Mouse (Mus musculus) layer of hippocampus, adult 18-20 months (tissue): ENCODE measurements at regions not wholly inside any gene's neighbourhood (a gene's known extent, or its start where the extent isn't known, plus 50 kb on each side); places are given as distances from the start of the nearest gene placed in this dataset.

Experiments
- DNase-seq, 2 experiments: peaks; one replicate each; pipeline ENCODE4 v3.0.0; 2022; ENCODE audit warnings: low spot score in 2 of 2

DNA sequence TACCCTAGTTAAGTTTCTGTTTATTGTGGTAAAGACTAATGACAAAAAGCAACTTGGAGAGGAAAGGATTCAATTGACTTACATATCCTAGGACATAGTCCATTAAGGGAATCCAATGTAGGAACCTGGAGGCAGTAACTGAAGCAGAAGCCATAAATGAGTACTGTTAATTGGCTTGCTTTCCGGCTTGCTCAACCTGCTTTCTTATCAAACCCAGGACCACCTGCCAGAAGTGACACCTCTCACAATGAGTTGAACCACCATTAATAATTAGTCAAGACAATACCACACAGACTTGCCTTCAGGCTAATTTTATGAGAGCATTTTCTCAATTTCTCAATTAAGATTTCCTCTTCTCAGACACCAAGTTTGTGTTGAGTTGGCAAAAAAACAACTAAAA lies 148.8 kb downstream of the Ccser2 start:
- DNase-seq: no peak

DNA sequence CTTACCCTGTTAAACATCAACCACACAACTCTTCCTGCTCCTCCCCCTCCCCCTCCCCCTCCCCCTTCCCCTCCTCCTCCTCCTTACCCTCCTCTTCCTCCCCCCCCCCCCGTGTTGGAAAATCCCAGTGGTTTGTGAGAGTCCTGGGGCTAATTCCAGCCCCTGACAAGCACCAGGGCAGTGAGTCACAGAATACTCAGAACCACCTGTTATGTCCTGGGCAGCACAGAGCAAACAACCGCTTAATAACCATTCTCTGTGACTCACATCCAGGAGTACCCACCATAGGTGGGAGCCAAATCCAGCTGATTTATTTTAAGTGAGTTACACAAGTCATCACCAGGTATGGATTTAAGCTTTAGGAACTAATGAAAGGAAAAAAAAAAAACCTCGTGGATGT lies 166.2 kb downstream of the Ccser2 start:
- DNase-seq: no peak

DNA sequence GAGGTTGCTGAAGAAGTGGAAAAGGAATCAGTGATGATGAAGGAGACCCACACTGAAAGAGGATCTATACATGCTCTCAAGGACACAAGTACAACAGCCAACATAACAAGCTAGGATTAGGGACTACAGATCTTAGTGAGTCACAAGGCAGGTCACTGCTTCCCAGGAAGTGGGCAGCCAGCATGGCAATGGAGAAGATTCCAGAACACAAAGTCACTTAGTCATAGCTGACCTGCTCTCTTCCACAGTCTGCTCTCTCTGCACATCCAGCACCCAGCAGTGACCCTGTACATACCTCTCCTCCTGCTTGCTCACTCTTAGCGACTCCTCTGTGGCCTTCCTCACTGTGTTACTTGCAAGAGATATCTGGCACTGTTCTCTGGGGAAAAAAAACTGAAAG lies 168.8 kb downstream of the Ccser2 start:
- no peak for DNase-seq

DNA sequence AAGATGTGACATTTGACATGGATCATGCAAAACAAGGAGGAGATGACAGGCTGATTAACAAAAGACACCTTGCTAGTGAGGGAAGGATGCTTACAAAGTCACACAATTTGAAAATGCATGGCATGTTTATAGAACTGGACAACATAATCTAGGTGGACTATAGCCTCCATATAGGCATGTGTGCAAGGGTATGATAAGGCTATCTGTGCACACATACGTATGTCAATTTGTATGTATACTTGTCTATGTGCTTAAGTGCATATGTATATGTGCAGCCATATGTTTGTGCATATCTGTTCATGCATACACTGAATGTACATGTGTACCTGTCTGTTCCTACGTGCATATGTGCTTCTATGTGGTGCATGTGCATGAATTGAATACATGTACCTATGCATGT lies 186.7 kb downstream of the Ccser2 start:
- DNase-seq: no peak

DNA sequence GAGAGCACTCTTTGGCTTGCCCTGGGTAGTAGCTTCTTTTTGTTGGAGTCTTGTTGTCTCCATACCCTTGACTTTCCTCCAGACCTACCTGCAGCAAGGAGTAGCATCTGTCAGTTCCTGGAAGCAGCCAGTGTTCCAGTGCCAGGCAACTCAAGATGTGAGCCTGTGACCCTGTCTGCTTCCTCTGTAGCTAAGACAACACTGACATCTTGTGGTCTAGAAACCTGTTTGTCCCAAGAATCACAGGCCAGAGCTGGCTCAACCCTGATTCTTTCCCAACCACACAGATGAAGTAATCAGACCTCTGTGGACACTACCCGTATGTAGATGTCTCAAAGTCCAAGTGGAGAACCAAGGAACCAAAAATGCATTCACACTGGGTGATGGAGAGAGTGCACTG lies 189.6 kb downstream of the Ccser2 start:
- DNase-seq: peak; percentile 6 to 62

DNA sequence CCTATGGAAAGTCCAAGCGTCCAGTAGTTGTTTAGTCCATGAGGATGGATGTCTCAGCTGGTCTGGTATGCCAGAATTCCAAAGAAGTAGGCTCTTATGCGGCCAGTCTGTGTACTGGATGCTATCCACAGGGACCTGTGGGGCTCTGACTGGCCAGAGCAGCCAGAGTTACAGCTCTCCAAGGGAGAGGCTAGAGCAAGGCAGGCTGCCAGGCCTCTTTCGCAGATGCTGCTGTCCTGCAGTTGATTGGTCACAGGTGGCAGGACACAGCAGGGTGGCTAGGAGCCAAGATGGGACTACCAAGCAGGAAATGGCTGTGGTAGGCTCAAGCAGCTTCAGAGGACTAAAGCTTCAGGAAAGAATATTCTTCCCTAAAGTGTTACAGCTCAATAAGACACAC lies 194.2 kb downstream of the Ccser2 start:
- DNase-seq: no peak

- no peak for DNase-seq
Observed at GRCm38 (mm10) chr14:36764377-36764776, 204.2 kb downstream of the Ccser2 start.

GRCm38 (mm10) chr14:36756056-36756455 lies 212.5 kb downstream of the Ccser2 start:
- DNase-seq: no peak

DNA sequence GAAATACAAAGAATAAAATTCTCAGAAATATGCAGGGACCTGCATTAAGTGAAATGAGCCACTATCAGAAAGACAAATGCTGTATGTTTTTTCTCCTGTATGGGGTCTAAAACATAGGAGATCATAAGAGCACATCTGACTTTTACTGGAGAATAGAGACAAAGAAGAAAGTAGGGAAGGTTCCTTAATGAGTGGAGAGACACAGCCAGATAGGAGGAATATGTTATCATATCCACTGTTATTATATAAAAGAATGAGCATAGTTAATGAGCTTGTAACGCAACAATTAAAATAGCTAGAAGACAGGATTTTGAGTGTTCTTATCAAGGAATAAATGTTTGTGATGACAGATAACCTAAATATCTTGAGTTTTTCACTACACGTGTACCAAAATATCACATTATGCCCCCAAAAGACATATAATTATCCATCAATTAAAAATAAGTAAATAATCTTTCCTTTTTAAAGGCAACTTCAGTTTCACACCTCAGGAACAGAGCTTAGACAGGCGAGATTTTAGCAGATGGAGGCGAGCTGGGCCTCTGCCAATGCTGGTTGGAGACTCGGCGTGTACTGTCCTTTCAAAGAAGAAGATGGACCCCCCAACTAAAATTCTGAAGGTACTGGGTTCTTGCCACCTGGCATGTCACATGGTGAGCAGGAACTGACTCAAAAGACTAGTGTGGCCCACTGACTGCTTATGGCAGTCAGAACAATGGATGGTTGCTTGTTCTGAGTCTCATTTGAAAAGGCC lies 220.3 kb downstream of the Ccser2 start:
- DNase-seq: peak; percentile 4 to 45

DNA sequence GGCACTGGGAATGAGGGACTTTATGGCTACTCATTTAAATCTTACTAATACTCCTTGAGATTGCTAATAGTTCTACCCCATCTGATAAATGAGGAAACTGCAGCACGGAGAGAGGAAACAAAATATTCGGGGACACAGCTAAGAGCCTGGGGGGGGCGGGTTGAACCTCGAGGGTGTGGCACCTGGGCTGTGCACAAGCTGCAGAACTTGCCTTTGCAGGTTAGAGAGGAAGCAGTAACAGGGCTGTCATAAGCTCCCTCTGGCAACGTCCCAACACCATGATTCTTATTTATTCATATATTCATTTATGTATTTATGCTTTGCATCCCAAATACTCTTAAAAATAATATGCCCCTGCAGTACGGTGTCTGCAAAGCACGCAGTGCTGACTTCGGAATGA lies 237.5 kb downstream of the Ccser2 start:
- no peak for DNase-seq

- no peak for DNase-seq
Observed at GRCm38 (mm10) chr14:36726092-36726491, 242.5 kb downstream of the Ccser2 start.

DNA sequence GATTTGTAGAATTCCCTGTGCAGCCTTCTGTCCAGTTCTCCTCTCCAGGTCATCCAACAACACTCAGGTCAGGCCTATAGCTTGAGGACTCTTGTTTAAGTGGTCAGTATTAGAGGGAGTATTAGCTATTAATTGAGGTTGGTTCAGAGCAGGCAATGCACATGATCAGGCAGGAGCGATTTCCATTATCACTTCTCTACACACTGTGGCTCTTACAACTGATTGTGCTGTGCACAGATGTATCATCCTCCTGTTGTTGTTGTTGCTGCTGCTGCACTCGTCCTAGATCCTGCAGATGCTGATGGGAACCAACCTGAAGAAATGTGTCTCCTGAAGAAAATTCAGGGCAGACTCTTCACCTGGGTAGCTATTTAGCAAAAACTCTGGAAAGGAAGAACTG lies 252.9 kb downstream of the Ccser2 start:
- DNase-seq: no peak

DNA sequence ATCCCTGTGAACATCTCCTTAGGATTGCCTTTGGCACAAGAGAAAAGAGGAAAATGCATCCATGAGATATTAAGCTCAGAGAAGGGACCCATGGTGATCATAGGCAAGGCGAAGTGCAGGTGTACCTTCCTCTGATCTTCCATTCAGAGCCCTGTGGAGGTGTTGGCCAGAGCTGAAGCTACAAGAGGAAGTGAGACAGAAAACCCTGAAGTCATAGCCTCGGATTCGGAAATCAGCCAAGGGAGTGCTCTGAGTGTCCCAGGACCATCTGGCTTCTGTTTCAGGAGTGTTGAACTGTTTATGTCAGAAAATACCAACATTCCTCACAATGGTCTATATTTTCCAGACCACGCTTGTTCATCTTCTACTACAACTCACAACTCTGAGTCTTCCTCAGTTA lies 271.6 kb downstream of the Ccser2 start:
- peak in 1 of 2 experiments; percentile 6 for DNase-seq

GRCm38 (mm10) chr14:36691958-36692357 lies 276.6 kb downstream of the Ccser2 start:
- DNase-seq: no peak

GRCm38 (mm10) chr14:36691018-36691417 lies 277.6 kb downstream of the Ccser2 start:
- DNase-seq: no peak

GRCm38 (mm10) chr14:36658678-36659263 lies 309.8 kb downstream of the Ccser2 start:
- no peak for DNase-seq

GRCm38 (mm10) chr14:36658193-36658592 lies 310.4 kb downstream of the Ccser2 start:
- DNase-seq: no peak

DNA sequence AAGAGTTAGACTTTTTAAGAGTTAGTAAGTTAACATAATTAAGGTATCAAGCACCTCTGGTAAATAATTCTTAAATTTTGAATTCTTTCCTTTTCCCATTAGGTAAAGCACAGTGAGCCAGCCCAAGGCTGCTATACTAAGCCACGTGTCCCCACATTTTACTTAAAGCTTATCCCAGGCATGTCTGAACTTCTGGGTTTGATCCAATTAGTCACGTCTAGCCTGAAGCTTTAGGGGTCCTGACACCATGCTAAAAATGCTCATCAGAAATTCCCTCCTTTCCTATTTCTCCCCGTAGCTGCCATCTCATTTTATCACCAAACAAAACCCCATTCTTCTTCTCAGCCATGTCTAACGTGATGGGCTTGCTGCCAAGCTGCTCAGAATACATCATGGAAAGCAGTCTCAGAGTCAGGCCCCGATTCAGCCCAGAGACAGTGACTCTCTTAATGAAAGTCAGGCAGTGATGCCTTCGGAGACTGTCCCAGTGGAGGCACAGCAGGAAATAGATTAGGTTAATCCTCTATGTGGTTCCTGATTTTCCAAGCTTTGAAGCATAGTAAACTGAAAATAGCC lies 315.5 kb downstream of the Ccser2 start:
- DNase-seq: peak in 1 of 2 experiments; percentile 25

- DNase-seq: no peak
Observed at GRCm38 (mm10) chr14:36651053-36651735, 317.4 kb downstream of the Ccser2 start.

- no peak for DNase-seq
Observed at GRCm38 (mm10) chr14:36646649-36647048, 321.9 kb downstream of the Ccser2 start.

DNA sequence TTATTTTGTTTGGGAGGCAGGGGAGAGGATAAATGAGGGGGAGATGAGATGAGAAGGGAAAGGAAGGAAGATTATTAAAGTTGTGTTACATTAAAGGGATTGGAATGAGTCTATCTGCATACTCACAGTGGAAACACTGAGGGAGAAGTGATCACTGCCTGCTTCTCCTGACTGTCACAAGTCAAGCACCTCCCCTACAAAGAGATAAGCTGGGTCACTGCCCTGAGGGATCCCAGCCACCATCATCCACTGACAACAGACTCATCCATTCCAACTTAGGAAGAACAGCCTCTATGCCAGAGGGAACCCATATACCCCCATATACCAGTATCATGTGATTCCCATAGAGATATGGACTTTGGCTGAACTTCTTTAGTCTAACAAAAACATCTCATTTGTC lies 322.3 kb downstream of the Ccser2 start:
- no peak for DNase-seq

DNA sequence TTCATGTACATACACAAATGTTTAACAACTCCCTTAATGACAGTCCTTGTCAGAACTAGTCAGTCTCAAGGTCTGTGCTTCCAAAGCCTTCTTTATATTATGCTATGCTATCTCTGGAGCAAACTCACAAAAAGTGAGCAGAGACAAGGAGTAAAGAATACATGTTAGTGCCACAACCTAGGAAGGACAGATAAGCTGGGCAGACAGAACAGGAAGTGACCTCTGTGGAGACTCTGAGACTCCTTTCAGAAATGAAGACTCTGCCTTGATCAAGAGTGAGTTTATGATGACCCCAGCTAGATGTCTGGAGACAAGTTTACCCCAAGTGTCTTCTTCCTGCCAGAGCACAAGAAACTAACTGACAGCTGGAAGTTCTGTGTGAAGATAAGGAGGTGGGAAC lies 343.8 kb downstream of the Ccser2 start:
- DNase-seq: no peak
